Mouse (Mus musculus): Measurements from ENCODE around the gene Exosc10. TPM values are rescaled to one million over a fixed set of nuclear protein-coding genes. Genes with fewer than 3 reads are reported as not detected.

Exosc10 gene
- total RNA-seq, 2 experiments from 2014 or later = 21.0 to 21.6 TPM

DNA sequence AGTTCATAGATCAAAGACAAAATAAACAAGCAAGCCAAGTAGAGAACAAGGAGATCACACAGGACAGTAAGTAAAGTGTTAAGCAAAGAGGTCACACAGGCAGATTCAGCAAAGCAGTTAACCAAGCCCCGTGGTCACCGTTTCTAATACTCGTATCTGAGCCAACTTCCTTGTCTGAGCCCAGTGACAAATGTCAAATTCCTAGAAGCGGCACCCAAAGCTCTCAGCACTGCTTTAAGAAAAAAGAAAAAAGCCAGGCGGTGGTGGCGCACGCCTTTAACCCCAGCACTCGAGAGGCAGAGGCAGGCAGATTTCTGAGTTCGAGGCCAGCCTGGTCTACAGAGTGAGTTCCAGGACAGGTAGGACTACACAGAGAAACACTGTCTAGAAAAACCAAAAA, 28.4 kb downstream of the Exosc10 start:
- intact Hi-C loops (cut with DNase I) = no loop called here
- Histone ChIP-seq H3K4me3 (no peak overlapping the region), H3K27ac (no peak overlapping the region)
- no peak for DNase-seq
- no peak for TF ChIP-seq CTCF (IDR thresholded peaks at IDR 0.05)

DNA sequence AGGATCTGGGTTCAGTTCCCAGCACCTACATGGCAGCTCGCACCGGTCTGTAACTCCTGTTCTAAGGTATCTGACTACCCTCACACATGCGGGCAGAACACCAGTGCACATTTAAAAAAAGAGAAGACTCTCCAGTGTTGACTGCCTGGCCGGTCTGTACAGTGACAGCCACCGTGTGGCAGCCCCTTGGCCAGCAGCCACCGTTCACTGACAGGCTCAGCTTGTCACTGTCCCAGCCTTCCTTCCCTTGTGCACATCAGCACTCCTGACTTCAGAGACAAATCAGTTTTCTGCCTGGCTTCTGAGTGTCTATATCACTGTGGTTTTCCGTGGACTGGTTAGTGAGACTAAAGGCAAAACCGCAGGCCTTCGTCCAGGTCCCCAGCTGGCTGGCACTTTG, 30.6 kb downstream of the Exosc10 start:
- TF ChIP-seq CTCF (IDR thresholded peaks at IDR 0.05) = no peak
- DNase-seq = peak; percentile 39
- Histone ChIP-seq H3K4me3 (no peak overlapping the region), H3K27ac (no peak overlapping the region)
- intact Hi-C loops (cut with DNase I) = no loop called here

DNA sequence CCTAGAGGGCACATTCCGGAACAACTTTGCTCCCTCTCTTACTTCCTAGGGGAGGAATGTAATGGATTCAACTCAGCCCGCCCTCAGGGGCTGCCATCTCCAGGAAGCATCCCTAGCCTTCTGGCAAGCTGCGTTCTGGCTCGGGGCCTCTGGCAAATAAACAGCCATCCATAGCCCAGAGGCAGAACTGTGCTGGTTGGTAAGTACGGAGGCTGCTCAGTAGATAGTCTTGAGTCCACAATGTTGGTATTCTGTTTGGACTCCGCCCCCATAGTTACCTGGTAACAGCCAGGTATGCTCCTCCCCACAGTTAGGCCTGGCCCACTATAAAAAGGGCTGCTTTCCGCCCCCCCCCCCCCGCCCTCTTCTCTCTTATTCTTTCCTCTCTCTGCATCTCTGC, 31.3 kb downstream of the Exosc10 start:
- no peak for TF ChIP-seq CTCF (IDR thresholded peaks at IDR 0.05)
- Histone ChIP-seq H3K27ac (no peak overlapping the region), H3K4me3 (no peak overlapping the region)
- intact Hi-C loops (cut with DNase I) = no loop called here
- DNase-seq = peak; percentile 23

DNA sequence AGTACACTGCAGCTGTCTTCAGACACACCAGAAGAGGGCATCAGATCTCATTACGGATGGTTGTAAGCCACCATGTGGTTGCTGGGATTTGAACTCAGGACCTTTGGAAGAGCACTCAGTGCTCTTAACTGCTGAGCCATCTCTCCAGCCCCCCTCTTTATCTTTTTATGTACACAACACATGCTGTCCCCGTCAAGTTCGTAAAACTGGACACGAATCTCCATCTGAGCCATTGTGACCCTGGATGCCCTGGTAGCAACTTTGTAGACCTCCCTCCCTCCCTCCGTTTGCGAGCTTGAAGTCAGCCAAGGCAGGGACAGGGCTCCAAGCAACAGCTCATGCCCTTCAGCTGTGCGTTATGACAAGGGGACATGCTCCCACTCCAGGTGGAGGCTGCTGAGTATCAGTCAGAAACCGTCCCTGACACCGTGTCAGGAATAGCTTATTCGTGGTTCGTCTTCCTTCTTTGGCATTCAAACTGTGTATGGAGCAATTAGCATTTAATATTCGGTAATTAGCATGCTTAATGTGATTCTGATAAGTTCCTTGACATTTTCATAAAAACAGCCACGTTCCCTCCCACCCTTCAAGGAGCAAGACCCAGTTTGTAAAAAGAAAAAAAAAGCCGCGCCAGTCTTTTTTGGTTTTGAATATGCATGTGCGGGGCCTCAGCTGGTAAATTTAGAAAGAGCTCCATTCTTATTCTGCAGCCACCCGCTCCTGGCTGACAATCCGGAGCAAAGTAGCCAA, 32.4 kb downstream of the Exosc10 start:
- Histone ChIP-seq H3K4me3 (peak overlapping the region; percentile 98), H3K27ac (peak overlapping the region; percentile 94)
- peak; percentile 38 for DNase-seq
- intact Hi-C loops (cut with DNase I) = no loop called here
- no peak for TF ChIP-seq CTCF (IDR thresholded peaks at IDR 0.05)

DNA sequence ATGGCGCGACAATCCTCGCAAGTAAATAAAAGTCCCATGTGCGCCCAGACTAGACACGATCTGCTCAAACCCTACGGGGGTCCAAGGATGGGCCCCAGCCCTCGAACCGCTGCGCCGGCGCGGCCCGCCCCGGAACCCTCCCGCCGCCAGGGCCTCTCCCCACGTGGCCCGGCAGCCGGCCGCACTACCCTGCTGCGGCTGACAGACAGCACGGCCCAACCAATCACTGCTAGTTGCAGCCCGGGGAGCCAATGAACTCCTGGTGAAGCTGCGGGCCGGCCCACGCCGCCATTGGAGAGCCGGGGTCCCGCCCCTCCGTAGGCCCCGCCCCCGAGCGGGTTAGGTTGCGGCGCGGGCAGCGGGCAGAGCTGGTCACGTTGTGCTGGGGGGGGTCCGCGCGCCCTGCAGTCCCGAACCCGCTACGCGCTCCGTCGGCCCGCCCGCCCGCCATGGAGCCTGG, 33.0 kb downstream of the Exosc10 start, which contains the start of gene Srm:
Gene Srm (plus strand): TSS at position 333 of the 460 bp plus-strand sequence.
- TF ChIP-seq CTCF (IDR thresholded peaks at IDR 0.05) = peak; percentile 2; the same call in 1 of the 2 replicates
- H3K27ac ChIP-seq = peak within 1 kb of the TSS; percentile 94
- intact Hi-C loops (cut with DNase I) = no loop called here

DNA sequence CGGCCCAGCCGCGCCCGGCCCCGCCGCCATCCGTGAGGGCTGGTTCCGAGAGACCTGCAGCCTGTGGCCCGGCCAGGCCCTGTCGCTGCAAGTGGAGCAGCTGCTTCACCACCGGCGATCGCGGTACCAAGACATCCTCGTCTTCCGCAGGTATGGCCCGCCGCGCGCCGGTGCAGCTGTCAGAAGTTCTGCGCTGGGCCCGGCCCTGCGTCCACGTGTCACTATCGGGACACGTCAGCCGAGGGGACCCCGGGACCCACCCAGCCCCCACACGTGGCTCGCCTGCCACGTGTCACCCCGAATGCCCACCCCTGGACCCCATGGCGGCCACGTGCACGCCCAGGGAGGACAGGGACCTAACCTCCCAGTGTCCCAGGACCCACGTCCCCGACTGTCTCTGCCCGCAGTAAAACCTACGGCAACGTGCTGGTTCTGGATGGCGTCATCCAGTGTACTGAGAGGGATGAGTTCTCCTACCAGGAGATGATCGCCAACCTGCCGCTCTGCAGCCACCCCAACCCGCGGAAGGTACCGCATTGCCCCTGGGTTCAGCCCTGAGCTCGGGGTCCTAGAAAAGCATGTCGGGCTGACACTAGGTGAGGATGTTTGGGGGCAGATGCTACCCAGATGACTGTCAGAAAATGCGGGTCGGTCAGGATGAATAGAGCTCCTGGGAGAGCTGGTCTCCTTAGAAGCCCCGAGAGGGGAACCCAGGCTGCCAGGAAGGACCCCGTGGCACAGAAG, 33.6 kb downstream of the Exosc10 start:
- Histone ChIP-seq H3K27ac (peak overlapping the region; percentile 94), H3K4me3 (peak overlapping the region; percentile 98)
- TF ChIP-seq CTCF (IDR thresholded peaks at IDR 0.05) = no peak
- intact Hi-C loops (cut with DNase I) = no loop called here
- DNase-seq = no peak

More for the DNA sequence above, 33.0 kb downstream of the Exosc10 start, which contains the start of gene Srm:
- peak within 1 kb of the TSS; percentile 98 for H3K4me3 ChIP-seq
- peak; percentile 100 for DNase-seq

DNA sequence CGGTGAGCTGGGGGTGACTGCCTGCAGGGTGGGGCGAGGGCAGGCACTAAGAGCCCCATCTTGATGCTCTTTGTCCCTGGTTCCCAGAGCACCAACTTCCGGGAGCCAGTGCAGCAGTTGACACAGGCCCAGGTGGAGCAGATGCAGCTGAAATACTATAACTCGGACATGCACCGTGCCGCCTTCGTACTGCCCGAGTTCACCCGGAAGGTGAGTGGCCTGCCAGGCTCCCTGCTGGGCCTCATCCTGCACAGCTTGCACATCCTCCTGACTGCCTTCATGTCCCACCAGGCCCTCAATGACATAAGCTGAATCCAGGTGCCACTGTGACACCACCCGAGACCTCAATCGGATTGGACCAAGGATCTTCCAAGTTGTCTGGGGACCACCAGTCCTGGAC, 35.8 kb downstream of the Exosc10 start:
- Histone ChIP-seq H3K27ac (no peak overlapping the region), H3K4me3 (no peak overlapping the region)
- intact Hi-C loops (cut with DNase I) = no loop called here
- TF ChIP-seq CTCF (IDR thresholded peaks at IDR 0.05) = no peak
- DNase-seq = no peak

DNA sequence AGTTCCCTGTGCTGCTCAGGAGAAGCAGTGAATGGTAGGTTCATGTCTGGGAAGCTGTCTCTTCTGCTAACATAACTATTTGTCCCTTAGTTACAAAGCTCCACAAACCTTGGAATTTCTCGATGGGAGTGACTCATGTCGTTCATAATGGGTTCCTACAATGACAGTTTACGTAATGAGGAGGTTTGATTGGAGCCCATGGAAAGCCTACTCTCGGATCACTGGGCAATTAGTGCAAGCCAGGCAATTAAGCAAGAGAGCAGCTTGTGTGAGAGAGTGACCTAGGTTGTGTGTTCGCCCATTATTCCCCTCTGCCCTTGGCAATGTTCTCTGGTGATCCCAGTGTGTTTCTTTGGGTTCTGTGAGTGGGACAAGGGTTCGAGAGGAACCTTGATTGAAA, 37.7 kb downstream of the Exosc10 start:
- intact Hi-C loops (cut with DNase I) = no loop called here
- no peak for DNase-seq
- Histone ChIP-seq H3K4me3 (no peak overlapping the region), H3K27ac (no peak overlapping the region)
- no peak for TF ChIP-seq CTCF (IDR thresholded peaks at IDR 0.05)

DNA sequence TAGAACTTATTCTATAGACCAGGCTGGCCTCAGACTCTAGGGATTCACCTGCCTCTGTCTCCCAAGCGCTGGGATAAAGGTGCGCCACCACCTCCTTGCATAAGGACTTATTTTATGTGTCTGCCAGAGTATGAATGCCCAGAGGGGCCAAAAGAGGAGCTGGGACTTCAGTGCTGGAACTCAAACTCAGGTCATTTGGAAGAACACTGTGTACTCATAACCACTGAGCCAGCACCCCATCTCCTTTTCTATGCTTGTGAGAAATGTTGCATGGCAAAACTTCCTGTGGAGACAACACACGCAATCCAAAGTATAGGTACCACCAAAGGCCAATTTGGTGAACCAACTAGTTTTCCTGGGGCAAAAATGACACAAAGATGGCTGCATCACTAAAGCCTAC, 38.5 kb downstream of the Exosc10 start:
- no peak for DNase-seq
- intact Hi-C loops (cut with DNase I) = no loop called here

DNA sequence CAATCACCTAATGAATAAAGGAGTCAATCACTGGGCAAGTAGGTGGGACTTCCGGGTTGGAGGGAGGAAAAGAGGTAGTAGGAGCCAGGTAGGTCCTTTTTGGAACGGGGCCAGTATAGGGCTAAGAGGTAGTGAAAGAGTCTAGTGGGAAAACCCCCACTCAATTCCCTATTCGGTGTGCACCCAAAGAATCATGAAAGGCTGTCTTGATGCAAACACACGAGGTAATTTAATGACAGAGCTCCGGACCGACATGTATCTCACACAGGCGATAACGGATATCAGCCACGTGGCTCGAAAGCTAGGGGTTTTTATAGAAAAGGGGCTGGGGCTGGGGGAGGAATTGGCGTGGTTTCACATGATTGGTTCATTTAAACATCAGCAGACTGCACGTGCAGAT, 40.6 kb downstream of the Exosc10 start:
- intact Hi-C loops (cut with DNase I) = no loop called here
- TF ChIP-seq CTCF (IDR thresholded peaks at IDR 0.05) = no peak
- no peak overlapping the region for H3K4me3 ChIP-seq
- no peak overlapping the region for H3K27ac ChIP-seq
- peak; percentile 6 for DNase-seq

More for the DNA sequence above, 38.5 kb downstream of the Exosc10 start:
- Histone ChIP-seq H3K4me3 (no peak overlapping the region), H3K27ac (no peak overlapping the region)
- TF ChIP-seq CTCF (IDR thresholded peaks at IDR 0.05) = no peak

DNA sequence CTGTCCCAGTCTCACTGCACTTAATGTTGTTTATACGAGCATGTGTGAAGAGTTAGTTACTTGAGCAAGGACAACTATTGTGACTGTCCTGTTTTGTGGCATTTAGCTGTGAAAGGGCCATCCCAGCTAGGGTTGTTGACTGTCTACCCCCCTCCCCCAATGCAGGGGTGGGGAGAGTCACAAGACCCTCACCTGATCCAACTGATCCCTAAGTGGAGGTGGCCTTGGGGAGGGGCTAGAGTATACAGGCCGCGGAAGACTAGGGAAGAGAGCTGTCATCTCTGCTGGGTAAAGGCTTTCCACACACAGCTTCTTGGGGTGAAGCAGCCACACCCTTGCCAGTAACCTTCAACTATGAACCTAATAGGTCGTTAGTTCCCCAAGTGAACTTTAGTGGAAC, 42.1 kb downstream of the Exosc10 start:
- TF ChIP-seq CTCF (IDR thresholded peaks at IDR 0.05) = no peak
- Histone ChIP-seq H3K4me3 (no peak overlapping the region), H3K27ac (no peak overlapping the region)
- intact Hi-C loops (cut with DNase I) = no loop called here
- no peak for DNase-seq

DNA sequence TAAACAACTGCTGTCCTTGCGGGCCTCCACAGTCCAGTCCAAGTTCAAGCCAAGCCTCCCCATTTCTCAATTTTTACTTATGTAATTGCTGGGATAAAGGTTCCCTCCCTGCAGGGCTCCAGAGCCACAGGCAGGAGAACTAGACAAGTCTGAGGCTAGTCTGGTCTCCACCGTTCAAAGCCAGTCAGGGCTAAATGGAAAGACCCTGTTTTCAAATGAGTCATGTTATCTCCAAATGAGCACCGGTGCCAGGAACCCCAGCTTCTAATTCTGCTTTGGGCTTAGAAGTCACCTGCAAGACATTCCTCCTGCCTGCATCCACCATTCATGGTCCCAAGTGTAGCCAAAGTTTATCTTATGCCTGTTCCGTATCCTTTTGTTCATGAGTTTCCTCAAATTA, 43.6 kb downstream of the Exosc10 start:
- intact Hi-C loops (cut with DNase I) = no loop called here
- Histone ChIP-seq H3K4me3 (no peak overlapping the region), H3K27ac (no peak overlapping the region)
- TF ChIP-seq CTCF (IDR thresholded peaks at IDR 0.05) = no peak
- DNase-seq = no peak

DNA sequence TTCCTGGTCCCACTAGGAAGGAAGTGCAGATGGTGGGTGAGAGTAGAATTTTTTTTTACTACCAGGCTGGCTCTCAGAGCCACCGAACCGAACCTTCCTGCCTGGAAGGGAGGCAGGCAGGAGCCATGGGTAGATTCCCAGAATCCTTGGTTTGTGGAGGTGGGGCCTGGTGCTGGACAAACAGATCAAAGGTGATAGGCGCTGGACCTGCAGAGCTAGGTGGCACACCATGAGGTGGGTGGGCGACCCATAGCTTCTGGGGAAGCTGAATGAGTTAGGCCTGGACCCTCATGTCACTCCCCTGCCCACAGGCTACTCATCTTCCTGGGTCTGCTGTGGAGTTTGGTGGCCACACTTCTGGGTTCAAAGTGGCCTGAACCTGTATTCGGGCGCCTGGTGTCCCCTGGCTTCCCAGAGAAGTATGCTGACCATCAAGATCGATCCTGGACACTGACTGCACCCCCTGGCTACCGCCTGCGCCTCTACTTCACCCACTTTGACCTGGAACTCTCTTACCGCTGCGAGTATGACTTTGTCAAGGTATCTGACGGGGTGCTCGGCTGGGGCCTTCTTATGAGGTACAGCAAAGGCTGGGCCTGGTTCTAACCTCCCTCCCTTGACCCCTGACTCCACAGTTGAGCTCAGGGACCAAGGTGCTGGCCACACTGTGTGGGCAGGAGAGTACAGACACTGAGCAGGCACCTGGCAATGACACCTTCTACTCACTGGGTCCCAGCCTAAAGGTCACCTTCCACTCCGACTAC, 44.3 kb downstream of the Exosc10 start, which contains the start of gene Masp2:
Gene Masp2 (plus strand): TSS at position 198 of the 764 bp plus-strand sequence.
- no peak for TF ChIP-seq CTCF (IDR thresholded peaks at IDR 0.05)
- no peak for DNase-seq
- no peak within 1 kb of the TSS for H3K4me3 ChIP-seq
- intact Hi-C loops (cut with DNase I) = no loop called here
- H3K27ac ChIP-seq = no peak within 1 kb of the TSS
